Mouse (Mus musculus): ENCODE measurements around the gene Htra2. TPM values are rescaled to one million over a fixed set of nuclear protein-coding genes. Genes with fewer than 3 reads are reported as not detected.

The Htra2 gene
- polyA plus RNA-seq, 1 experiment from 2014 or later, result 33.9 TPM

DNA sequence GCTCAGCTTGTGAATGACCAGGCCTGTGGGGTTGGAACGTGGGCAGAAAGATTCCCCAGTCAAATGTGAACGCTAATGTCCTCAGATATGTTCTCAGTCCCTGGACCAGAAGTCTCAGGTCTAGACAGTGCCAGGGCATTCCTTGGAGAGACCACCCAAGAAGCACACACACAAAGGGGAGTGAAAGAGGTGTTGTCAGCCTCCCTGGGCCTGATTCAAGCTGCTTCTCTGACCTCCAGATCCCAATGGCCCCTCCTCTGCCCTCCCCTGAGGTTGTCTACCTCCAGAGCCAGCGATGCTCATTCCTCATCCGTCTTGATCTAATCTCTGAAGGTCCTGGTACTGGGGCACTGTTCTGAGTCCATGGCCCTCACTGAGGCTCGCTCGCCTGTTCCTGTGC is 11.5 kb downstream of the Htra2 start:
- Histone ChIP-seq H3K4me1 (replicated peaks; ENCODE audit: control insufficient read depth, insufficient read depth, low read length) (peaks cover 3% of the 10 kb centered on the region; the same call in 1 of the 2 replicates), H3K36me3 (ENCODE audit: control insufficient read depth, insufficient read depth, low read length) (no peaks in the 10 kb centered on the region), H3K9ac (ENCODE audit: low read depth, low read length) (no peak overlapping the region), H3K27ac (ENCODE audit: low read depth, low read length) (no peak overlapping the region), H3K4me2 (replicated peaks; ENCODE audit: low read depth, low read length) (no peak overlapping the region), H3K4me3 (ENCODE audit: low read depth, low read length) (no peak overlapping the region), H3K27me3 (ENCODE audit: control insufficient read depth, insufficient read depth, low read length) (no peaks in the 10 kb centered on the region), H3K9me3 (ENCODE audit: control insufficient read depth, low read length) (no peaks in the 10 kb centered on the region)
- 67% methylated on average over 6 of the region's 6 CpGs for WGBS
- ATAC-seq (ENCODE audit: low FRiP score), result no peak
- no peak for DNase-seq (ENCODE audit: low spot score)

DNA sequence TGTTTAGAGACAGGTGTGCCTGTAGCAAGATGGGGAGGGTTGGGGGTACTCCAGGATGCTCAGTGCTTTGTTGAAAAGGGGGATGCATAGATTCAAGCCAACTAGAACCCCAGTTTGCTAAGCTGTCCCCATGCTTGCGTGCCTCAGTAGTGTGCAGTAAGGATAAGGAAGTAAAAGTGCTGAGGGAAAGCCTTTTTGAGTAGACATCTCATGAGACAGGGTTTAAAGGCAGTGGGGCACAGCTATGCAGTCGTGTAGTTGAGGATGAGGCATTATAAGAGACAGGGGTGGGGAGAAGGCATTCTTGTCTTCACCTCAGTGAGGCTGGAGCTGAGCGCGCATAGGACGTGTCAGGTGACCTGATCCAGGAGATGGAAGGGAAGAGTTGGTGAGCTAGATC is 14.5 kb downstream of the Htra2 start:
- Histone ChIP-seq H3K4me2 (replicated peaks; ENCODE audit: low read depth, low read length) (no peak overlapping the region), H3K27me3 (ENCODE audit: control insufficient read depth, insufficient read depth, low read length) (no peaks in the 10 kb centered on the region), H3K4me3 (ENCODE audit: low read depth, low read length) (no peak overlapping the region), H3K36me3 (ENCODE audit: control insufficient read depth, insufficient read depth, low read length) (no peaks in the 10 kb centered on the region), H3K9ac (ENCODE audit: low read depth, low read length) (no peak overlapping the region), H3K27ac (ENCODE audit: low read depth, low read length) (no peak overlapping the region), H3K4me1 (replicated peaks; ENCODE audit: control insufficient read depth, insufficient read depth, low read length) (peaks cover 5% of the 10 kb centered on the region), H3K9me3 (ENCODE audit: control insufficient read depth, low read length) (no peaks in the 10 kb centered on the region)
- 78% methylated on average over 5 of the region's 5 CpGs for WGBS
- DNase-seq (ENCODE audit: low spot score) (no peak), ATAC-seq (ENCODE audit: low FRiP score) (no peak)

DNA sequence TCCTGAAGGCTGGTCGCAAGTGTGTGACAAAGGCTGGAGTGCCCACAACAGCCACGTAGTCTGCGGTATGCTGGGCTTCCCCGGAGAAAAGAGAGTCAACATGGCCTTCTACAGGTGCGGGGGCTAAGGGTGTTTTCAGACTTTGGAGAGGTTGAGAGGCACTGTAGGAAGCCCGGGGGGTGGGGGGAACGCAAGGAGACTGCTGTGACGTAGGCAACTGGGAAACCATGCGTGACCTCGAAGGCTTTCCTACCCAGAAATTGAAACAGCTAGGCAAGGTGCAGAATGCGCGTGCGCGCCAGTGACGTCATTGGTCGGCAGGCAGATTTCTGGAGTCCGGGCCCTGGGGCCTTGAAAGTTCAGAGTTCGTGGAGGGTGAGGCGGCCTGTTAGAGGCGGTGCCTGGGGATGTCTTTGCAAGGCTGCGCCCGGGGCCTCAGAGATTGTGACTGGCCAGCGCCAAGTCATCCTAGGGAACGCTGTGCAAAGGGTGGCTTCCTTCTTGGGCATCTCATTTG is 16.5 kb downstream of the Htra2 start:
- Histone ChIP-seq H3K9me3 (ENCODE audit: control insufficient read depth, low read length) (no peaks in the 10 kb centered on the region), H3K4me2 (replicated peaks; ENCODE audit: low read depth, low read length) (peak overlapping the region; percentile 53), H3K36me3 (ENCODE audit: control insufficient read depth, insufficient read depth, low read length) (no peaks in the 10 kb centered on the region), H3K9ac (ENCODE audit: low read depth, low read length) (peak overlapping the region; percentile 40), H3K4me3 (ENCODE audit: low read depth, low read length) (peak overlapping the region; percentile 7; the same call in 1 of the 2 replicates), H3K27me3 (ENCODE audit: control insufficient read depth, insufficient read depth, low read length) (0 out of 2 replicates have a peak, but pooled peaks cover 5% of the 10 kb centered on the region), H3K4me1 (replicated peaks; ENCODE audit: control insufficient read depth, insufficient read depth, low read length) (peaks cover 6% of the 10 kb centered on the region), H3K27ac (ENCODE audit: low read depth, low read length) (no peak overlapping the region)
- 9% methylated on average over 24 of the region's 24 CpGs for WGBS
- DNase-seq (ENCODE audit: low spot score), result peak; percentile 92
- peak; percentile 62 for ATAC-seq (ENCODE audit: low FRiP score)

DNA sequence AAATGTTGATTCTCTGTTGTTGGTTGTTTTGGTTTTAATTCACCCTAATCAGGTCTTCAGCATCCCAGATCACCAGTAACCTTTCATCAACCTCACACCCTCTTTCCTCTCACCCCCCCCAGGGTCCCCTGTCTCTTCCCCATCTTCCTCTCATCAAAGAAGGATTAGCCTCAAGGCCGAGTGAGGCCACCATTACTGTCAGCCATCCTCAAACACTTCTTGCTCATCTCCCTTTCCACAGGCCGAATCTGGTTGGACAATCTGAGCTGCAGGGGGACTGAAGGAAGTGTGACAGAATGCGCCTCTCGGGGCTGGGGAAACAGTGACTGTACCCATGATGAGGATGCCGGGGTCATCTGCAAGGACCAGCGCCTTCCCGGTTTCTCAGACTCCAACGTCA is 17.9 kb downstream of the Htra2 start:
- H3K4me1 ChIP-seq (replicated peaks; ENCODE audit: control insufficient read depth, insufficient read depth, low read length), result peaks cover 8% of the 10 kb centered on the region
- DNase-seq (ENCODE audit: low spot score), result no peak
- H3K4me3 ChIP-seq (ENCODE audit: low read depth, low read length), result no peak overlapping the region
- H3K4me2 ChIP-seq (replicated peaks; ENCODE audit: low read depth, low read length), result no peak overlapping the region
- peaks cover 13% of the 10 kb centered on the region for H3K27me3 ChIP-seq (ENCODE audit: control insufficient read depth, insufficient read depth, low read length)
- H3K36me3 ChIP-seq (ENCODE audit: control insufficient read depth, insufficient read depth, low read length), result no peaks in the 10 kb centered on the region
- 82% methylated on average over 8 of the region's 8 CpGs for WGBS
- no peak overlapping the region for H3K9ac ChIP-seq (ENCODE audit: low read depth, low read length)
- no peaks in the 10 kb centered on the region for H3K9me3 ChIP-seq (ENCODE audit: control insufficient read depth, low read length)
- ATAC-seq (ENCODE audit: low FRiP score), result no peak
- H3K27ac ChIP-seq (ENCODE audit: low read depth, low read length), result no peak overlapping the region

DNA sequence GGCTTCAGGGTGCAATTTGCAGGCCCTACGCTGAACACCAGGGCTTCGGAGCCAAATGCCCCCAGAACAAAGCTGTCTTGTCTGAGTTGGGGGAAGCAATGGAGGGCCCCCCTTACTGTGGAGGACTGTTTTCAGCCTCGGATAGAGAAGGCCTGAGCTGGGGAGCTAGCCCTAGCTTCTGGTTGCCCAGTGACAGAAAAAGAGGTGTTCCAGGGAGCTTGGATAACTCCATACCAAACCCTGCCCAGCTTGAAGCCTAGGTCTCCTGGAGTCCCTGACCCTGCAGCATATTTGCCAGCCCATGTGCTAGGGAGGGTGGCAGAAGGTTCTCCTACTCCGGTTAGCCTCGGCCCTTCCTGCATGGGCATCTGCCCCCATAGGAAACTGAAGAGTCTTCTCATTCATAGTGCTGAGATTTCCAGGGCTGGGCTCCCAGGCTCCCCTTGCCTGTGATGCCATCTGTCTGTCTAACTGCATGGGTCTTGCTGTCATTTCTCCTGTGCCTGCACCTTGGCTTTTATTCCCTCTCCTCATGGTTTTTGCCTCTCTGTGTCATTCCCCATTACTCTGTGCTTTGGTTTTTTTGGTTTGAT is 20.5 kb downstream of the Htra2 start:
- peaks cover 8% of the 10 kb centered on the region for H3K4me1 ChIP-seq (replicated peaks; ENCODE audit: control insufficient read depth, insufficient read depth, low read length)
- no peaks in the 10 kb centered on the region for H3K36me3 ChIP-seq (ENCODE audit: control insufficient read depth, insufficient read depth, low read length)
- peaks cover 34% of the 10 kb centered on the region for H3K27me3 ChIP-seq (ENCODE audit: control insufficient read depth, insufficient read depth, low read length)
- no peak for ATAC-seq (ENCODE audit: low FRiP score)
- H3K9ac ChIP-seq (ENCODE audit: low read depth, low read length), result peak overlapping the region; percentile 56; the same call in 1 of the 2 replicates
- H3K4me3 ChIP-seq (ENCODE audit: low read depth, low read length), result peak overlapping the region; percentile 51
- no peak for DNase-seq (ENCODE audit: low spot score)
- H3K9me3 ChIP-seq (ENCODE audit: control insufficient read depth, low read length), result no peaks in the 10 kb centered on the region
- H3K4me2 ChIP-seq (replicated peaks; ENCODE audit: low read depth, low read length), result peak overlapping the region; percentile 81
- WGBS, result 15% methylated on average over 5 of the region's 5 CpGs
- H3K27ac ChIP-seq (ENCODE audit: low read depth, low read length), result peak overlapping the region; percentile 5; the same call in 1 of the 2 replicates

DNA sequence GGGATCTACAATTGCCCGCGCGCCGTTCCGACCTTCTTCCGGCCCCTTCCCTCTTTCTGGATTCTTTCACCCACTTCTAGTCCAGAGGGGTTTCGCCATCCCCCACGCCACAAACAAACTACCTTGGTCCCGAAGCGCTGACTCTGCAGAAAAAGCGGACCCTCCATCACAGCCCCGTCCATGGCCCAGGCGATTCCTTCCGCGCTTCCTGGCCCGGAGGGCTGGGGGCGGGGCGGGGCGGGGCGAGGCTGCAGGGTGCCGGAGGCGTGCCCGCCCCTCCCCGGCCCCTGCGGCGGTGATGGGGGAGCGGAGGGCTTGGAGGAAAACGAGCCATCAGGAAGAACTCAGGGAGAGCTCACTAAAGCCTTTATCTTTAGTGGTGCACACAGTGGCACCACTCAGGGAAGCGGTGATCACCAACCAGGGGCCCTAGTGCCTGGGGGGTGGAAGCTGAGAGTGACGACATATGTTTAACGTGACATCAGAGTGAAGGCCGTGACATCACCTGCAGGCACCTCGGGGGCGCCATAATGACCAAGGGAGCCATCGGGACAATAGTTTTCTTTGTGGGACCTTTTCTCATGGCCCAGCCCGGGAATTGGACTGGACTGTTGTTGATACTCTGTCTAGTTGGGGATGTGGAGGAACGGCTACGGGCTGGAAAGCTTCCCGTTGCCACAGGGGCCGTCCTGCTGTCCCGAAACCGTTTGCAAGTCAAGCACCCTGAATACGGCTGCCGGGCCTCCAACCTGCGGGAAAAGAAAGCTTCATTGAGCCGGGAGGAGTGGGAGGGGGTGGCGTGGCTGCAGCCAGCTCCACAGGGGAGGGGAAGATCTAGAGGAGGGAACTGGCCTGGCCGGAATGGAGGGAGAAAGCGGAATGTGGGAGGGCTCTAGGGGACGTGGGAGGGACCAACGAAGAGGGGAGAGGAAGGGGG is 21.6 kb downstream of the Htra2 start, which contains the start of the genes Dok1 and Loxl3:
TSS of gene Dok1 (minus strand) at position 223 of the 937 bp plus-strand sequence.
TSS of gene Loxl3 (plus strand) at position 925 of the 937 bp plus-strand sequence.
- H3K9me3 ChIP-seq (ENCODE audit: control insufficient read depth, low read length), result no peaks in the 10 kb centered on the region
- peak within 1 kb of the TSS; percentile 81 for H3K4me2 ChIP-seq (replicated peaks; ENCODE audit: low read depth, low read length)
- 1% methylated on average over 51 of the region's 51 CpGs for WGBS
- no peaks in the 10 kb centered on the region for H3K36me3 ChIP-seq (ENCODE audit: control insufficient read depth, insufficient read depth, low read length)
- H3K27ac ChIP-seq (ENCODE audit: low read depth, low read length), result peak within 1 kb of the TSS; percentile 65
- peak; percentile 86 for ATAC-seq (ENCODE audit: low FRiP score)
- peak within 1 kb of the TSS; percentile 51 for H3K4me3 ChIP-seq (ENCODE audit: low read depth, low read length)
- DNase-seq (ENCODE audit: low spot score), result peak; percentile 79
- H3K4me1 ChIP-seq (replicated peaks; ENCODE audit: control insufficient read depth, insufficient read depth, low read length), result peaks cover 4% of the 10 kb centered on the region
- H3K27me3 ChIP-seq (ENCODE audit: control insufficient read depth, insufficient read depth, low read length), result peaks cover 38% of the 10 kb centered on the region
- H3K9ac ChIP-seq (ENCODE audit: low read depth, low read length), result peak within 1 kb of the TSS; percentile 56

DNA sequence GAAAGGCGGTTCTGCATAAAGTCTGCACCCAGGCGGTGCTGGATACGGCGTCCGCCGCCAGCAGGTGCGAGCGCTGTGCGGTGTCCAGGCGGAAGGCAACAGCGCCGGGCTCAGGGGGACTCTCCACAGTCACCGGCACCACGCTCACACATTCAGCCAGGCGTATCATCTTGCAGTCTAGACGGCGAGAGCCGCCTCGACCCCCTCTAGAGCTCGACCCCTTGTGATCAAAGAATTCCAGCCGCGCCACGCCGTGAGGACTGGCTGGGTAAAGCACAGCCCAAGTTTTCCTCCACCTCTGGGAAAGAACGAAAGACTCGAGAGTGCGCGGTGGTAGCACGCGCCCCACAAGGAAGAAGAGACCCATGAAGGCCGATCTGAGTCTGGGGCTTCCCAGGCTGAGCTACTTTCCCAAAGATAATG is 22.3 kb downstream of the Htra2 start:
- H3K4me2 ChIP-seq (replicated peaks; ENCODE audit: low read depth, low read length), result peak overlapping the region; percentile 81
- H3K9ac ChIP-seq (ENCODE audit: low read depth, low read length), result peak overlapping the region; percentile 56
- H3K4me3 ChIP-seq (ENCODE audit: low read depth, low read length), result peak overlapping the region; percentile 51
- no peaks in the 10 kb centered on the region for H3K36me3 ChIP-seq (ENCODE audit: control insufficient read depth, insufficient read depth, low read length)
- H3K27me3 ChIP-seq (ENCODE audit: control insufficient read depth, insufficient read depth, low read length), result peaks cover 38% of the 10 kb centered on the region
- H3K27ac ChIP-seq (ENCODE audit: low read depth, low read length), result no peak overlapping the region
- DNase-seq (ENCODE audit: low spot score), result peak; percentile 73
- peaks cover 3% of the 10 kb centered on the region; the same call in 1 of the 2 replicates for H3K4me1 ChIP-seq (replicated peaks; ENCODE audit: control insufficient read depth, insufficient read depth, low read length)
- peak; percentile 58 for ATAC-seq (ENCODE audit: low FRiP score)
- no peaks in the 10 kb centered on the region for H3K9me3 ChIP-seq (ENCODE audit: control insufficient read depth, low read length)
- WGBS, result under 1% methylated on average over 31 of the region's 31 CpGs

DNA sequence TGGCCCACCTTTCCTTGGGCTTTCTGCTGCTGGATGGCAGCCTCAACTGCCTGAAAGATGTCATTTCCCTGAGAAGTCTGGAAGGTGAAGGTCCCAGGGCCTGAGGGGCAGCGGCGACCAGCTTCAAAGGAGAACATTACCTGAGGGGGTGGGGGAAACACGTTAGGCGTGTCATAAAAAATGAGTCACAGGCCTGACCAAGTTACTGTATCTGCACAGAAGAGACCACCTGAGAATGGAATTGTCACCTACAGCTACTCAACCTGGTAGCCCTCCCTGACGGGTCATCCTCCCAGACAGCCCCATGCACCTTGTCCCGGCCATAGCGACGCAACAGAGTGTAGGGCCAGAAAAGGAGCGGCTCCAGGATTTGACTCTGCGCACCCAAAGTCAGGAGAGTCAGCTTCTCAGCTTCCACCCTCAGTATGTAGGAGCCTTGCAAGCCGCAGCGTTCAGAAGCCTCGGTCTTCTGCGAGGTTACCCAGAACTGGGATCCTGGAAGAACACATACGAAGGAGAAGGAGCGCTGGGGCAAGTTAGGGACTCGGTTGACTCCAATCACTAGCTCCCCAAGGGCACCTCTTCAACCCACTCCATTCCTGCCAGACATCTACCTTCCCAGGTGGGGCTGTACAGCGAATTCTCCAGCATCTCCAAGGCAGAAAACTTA is 23.0 kb downstream of the Htra2 start:
- ATAC-seq (ENCODE audit: low FRiP score), result no peak
- WGBS, result 17% methylated on average over 18 of the region's 18 CpGs

More for the DNA sequence above, 23.0 kb downstream of the Htra2 start:
- Histone ChIP-seq H3K27ac (ENCODE audit: low read depth, low read length) (no peak overlapping the region), H3K9ac (ENCODE audit: low read depth, low read length) (no peak overlapping the region), H3K9me3 (ENCODE audit: control insufficient read depth, low read length) (no peaks in the 10 kb centered on the region), H3K27me3 (ENCODE audit: control insufficient read depth, insufficient read depth, low read length) (peaks cover 38% of the 10 kb centered on the region), H3K4me2 (replicated peaks; ENCODE audit: low read depth, low read length) (peak overlapping the region; percentile 81), H3K4me3 (ENCODE audit: low read depth, low read length) (peak overlapping the region; percentile 51), H3K4me1 (replicated peaks; ENCODE audit: control insufficient read depth, insufficient read depth, low read length) (peaks cover 3% of the 10 kb centered on the region; the same call in 1 of the 2 replicates), H3K36me3 (ENCODE audit: control insufficient read depth, insufficient read depth, low read length) (no peaks in the 10 kb centered on the region)
- DNase-seq (ENCODE audit: low spot score), result peak; percentile 26
